Mouse (Mus musculus) neural tube, embryonic 11.5 days (tissue): ENCODE data around the gene Sh2d7. TPM values are rescaled to one million over a fixed set of nuclear protein-coding genes. Genes with fewer than 3 reads are reported as not detected.

Experiments
- ATAC-seq: fragments of 200-750 bp; cut with Nextera tagmentation; 2 replicates; pipeline ENCODE4 v1.8.0; 2017; ENCODE audit warnings: moderate number of reproducible peaks, mild to moderate bottlenecking, moderate TSS enrichment, moderate library complexity; ENCODE audit not compliant: insufficient read depth, low FRiP score, low TSS enrichment
- DNase-seq: peaks from one replicate; pipeline ENCODE4 v3.0.0-alpha.2; 2015; ENCODE audit warnings: low spot score
- H3K27ac ChIP-seq: fragments of 300-500 bp; sonication (generic); 2 replicates; pipeline ENCODE4 v1.5.1; 2014; ENCODE audit warnings: low read depth, mild to moderate bottlenecking, low read length
- H3K27me3 ChIP-seq: fragments of 300-500 bp; sonication (generic); 2 replicates; pipeline ENCODE4 v1.6.1; 2014; ENCODE audit warnings: mild to moderate bottlenecking, low read length, mixed read lengths; ENCODE audit not compliant: control insufficient read depth, insufficient read depth
- H3K36me3 ChIP-seq: fragments of 300-500 bp; sonication (generic); 2 replicates; pipeline ENCODE4 v1.6.1; 2014; ENCODE audit warnings: mild to moderate bottlenecking, low read length, moderate library complexity, mixed read lengths; ENCODE audit not compliant: control insufficient read depth, insufficient read depth
- H3K4me1 ChIP-seq: fragments of 300-500 bp; sonication (generic); 2 replicates; pipeline ENCODE4 v1.6.1; 2014; ENCODE audit warnings: low read length, mixed read lengths; ENCODE audit not compliant: control insufficient read depth, insufficient read depth
- H3K4me2 ChIP-seq: fragments of 300-500 bp; sonication (generic); 2 replicates; pipeline ENCODE4 v1.6.1; 2014; ENCODE audit warnings: low read depth, mild to moderate bottlenecking, moderate library complexity
- H3K4me3 ChIP-seq: fragments of 300-500 bp; sonication (generic); 2 replicates; pipeline ENCODE4 v1.5.1; 2014; ENCODE audit warnings: low read depth, low read length
- H3K9ac ChIP-seq: fragments of 300-500 bp; sonication (generic); 2 replicates; pipeline ENCODE4 v1.6.1; 2014; ENCODE audit warnings: mild to moderate bottlenecking, low read length
- H3K9me3 ChIP-seq: fragments of 300-500 bp; sonication (generic); 2 replicates; pipeline ENCODE4 v1.6.1; 2016; ENCODE audit warnings: low read length; ENCODE audit not compliant: control insufficient read depth
- WGBS: fragments of 180-500 bp; shearing (Covaris S2); extraction: QIAGEN DNeasy Blood & Tissue Kit; methylation state at CpG from one replicate; pipeline ENCODE4 v1.1.7; 2014; 5-methylcytosine and 5-hydroxymethylcytosine counted together
- polyA plus RNA-seq: library from polyadenylated mRNA; unstranded; fragments of >200 nt; fragmentation: Nextera tagmentation; extraction: Ambion mirVana; gene quantifications from 2 replicates; pipeline ENCODE4 v1.2.1, GENCODE M21; 2014

Sh2d7 gene
- not detected in 2 replicates for polyA plus RNA-seq

GRCm38 (mm10) chr9:54538684-54539083 is at the start of gene Sh2d7:
Gene Sh2d7, plus strand, starts transcription at chr9:54538984.
- Histone ChIP-seq H3K9ac (no peak within 1 kb of the TSS), H3K4me3 (no peak within 1 kb of the TSS), H3K4me2 (no peak within 1 kb of the TSS), H3K27me3 (no peaks in the 10 kb centered on the region), H3K27ac (no peak within 1 kb of the TSS), H3K36me3 (no peaks in the 10 kb centered on the region), H3K4me1 (no peaks in the 10 kb centered on the region), H3K9me3 (no peaks in the 10 kb centered on the region)
- DNase-seq (no peak), ATAC-seq (no peak)
- WGBS: 94% methylated on average over 14 of the region's 14 CpGs

GRCm38 (mm10) chr9:54489599-54489998 is 49.2 kb upstream of the Sh2d7 start:
- Histone ChIP-seq H3K9ac (no peak overlapping the region), H3K27me3 (no peaks in the 10 kb centered on the region), H3K36me3 (no peaks in the 10 kb centered on the region), H3K4me1 (no peaks in the 10 kb centered on the region), H3K4me2 (no peak overlapping the region), H3K9me3 (no peaks in the 10 kb centered on the region), H3K27ac (no peak overlapping the region), H3K4me3 (no peak overlapping the region)
- DNase-seq (no peak), ATAC-seq (no peak)
- WGBS: 84% methylated on average over 2 of the region's 2 CpGs

- no peaks in the 10 kb centered on the region for H3K27me3 ChIP-seq
- H3K4me2 ChIP-seq: no peak overlapping the region
- H3K4me3 ChIP-seq: no peak overlapping the region
- no peak for ATAC-seq
- no peak overlapping the region for H3K9ac ChIP-seq
- H3K27ac ChIP-seq: no peak overlapping the region
- WGBS: 86% methylated on average over 2 of the region's 2 CpGs
- no peaks in the 10 kb centered on the region for H3K36me3 ChIP-seq
- H3K4me1 ChIP-seq: no peaks in the 10 kb centered on the region
- no peaks in the 10 kb centered on the region for H3K9me3 ChIP-seq
- no peak for DNase-seq
Observed at GRCm38 (mm10) chr9:54490431-54490830, 48.4 kb upstream of the Sh2d7 start.

- no peak for DNase-seq
- ATAC-seq: no peak
- H3K9me3 ChIP-seq: no peaks in the 10 kb centered on the region
- H3K4me1 ChIP-seq: peaks cover 2% of the 10 kb centered on the region; the same call in 1 of the 2 replicates
- no peak overlapping the region for H3K27ac ChIP-seq
- H3K36me3 ChIP-seq: no peaks in the 10 kb centered on the region
- no peak overlapping the region for H3K4me3 ChIP-seq
- H3K27me3 ChIP-seq: peaks cover 5% of the 10 kb centered on the region
- H3K4me2 ChIP-seq: no peak overlapping the region
- WGBS: 88% methylated on average over 6 of the region's 6 CpGs
- H3K9ac ChIP-seq: no peak overlapping the region
Observed at GRCm38 (mm10) chr9:54499291-54499690, 39.5 kb upstream of the Sh2d7 start.

GRCm38 (mm10) chr9:54499791-54500190 is 39.0 kb upstream of the Sh2d7 start:
- Histone ChIP-seq H3K27me3 (peaks cover 5% of the 10 kb centered on the region), H3K4me2 (0 out of 2 replicates have a peak overlapping the region, but pooled peaks have one; percentile 7), H3K4me3 (no peak overlapping the region), H3K36me3 (no peaks in the 10 kb centered on the region), H3K4me1 (peaks cover 2% of the 10 kb centered on the region; the same call in 1 of the 2 replicates), H3K27ac (no peak overlapping the region), H3K9ac (no peak overlapping the region), H3K9me3 (no peaks in the 10 kb centered on the region)
- DNase-seq (no peak), ATAC-seq (no peak)
- 85% methylated on average over 3 of the region's 3 CpGs for WGBS

GRCm38 (mm10) chr9:54500832-54501452 is 37.8 kb upstream of the Sh2d7 start:
- no peaks in the 10 kb centered on the region for H3K36me3 ChIP-seq
- under 1% methylated on average over 35 of the region's 43 CpGs for WGBS
- ATAC-seq: peak; percentile 53
- peak overlapping the region; percentile 77 for H3K9ac ChIP-seq
- peak overlapping the region; percentile 81 for H3K4me3 ChIP-seq
- peak overlapping the region; percentile 94 for H3K4me2 ChIP-seq
- no peaks in the 10 kb centered on the region for H3K9me3 ChIP-seq
- H3K27ac ChIP-seq: peak overlapping the region; percentile 77
- peaks cover 2% of the 10 kb centered on the region; the same call in 1 of the 2 replicates for H3K4me1 ChIP-seq
- peaks cover 5% of the 10 kb centered on the region for H3K27me3 ChIP-seq
- DNase-seq: no peak

GRCm38 (mm10) chr9:54501453-54502110 is 37.2 kb upstream of the Sh2d7 start, which contains the start of gene Dmxl2:
Gene Dmxl2, minus strand, starts transcription at chr9:54501626.
- H3K27ac ChIP-seq: peak within 1 kb of the TSS; percentile 77
- H3K36me3 ChIP-seq: no peaks in the 10 kb centered on the region
- H3K27me3 ChIP-seq: peaks cover 5% of the 10 kb centered on the region
- peaks cover 2% of the 10 kb centered on the region; the same call in 1 of the 2 replicates for H3K4me1 ChIP-seq
- H3K9me3 ChIP-seq: no peaks in the 10 kb centered on the region
- ATAC-seq (peak; percentile 97), DNase-seq (peak; percentile 95)
- H3K9ac ChIP-seq: peak within 1 kb of the TSS; percentile 77
- peak within 1 kb of the TSS; percentile 81 for H3K4me3 ChIP-seq
- WGBS: 0% methylated on average over 52 of the region's 99 CpGs
- peak within 1 kb of the TSS; percentile 94 for H3K4me2 ChIP-seq

- Histone ChIP-seq H3K4me2 (peak overlapping the region; percentile 94), H3K27ac (0 out of 2 replicates have a peak overlapping the region, but pooled peaks have one; percentile 77), H3K9me3 (no peaks in the 10 kb centered on the region), H3K4me1 (peaks cover 2% of the 10 kb centered on the region; the same call in 1 of the 2 replicates), H3K9ac (peak overlapping the region; percentile 77; the same call in 1 of the 2 replicates), H3K27me3 (peaks cover 5% of the 10 kb centered on the region), H3K36me3 (no peaks in the 10 kb centered on the region), H3K4me3 (peak overlapping the region; percentile 81)
- DNase-seq (no peak), ATAC-seq (no peak; the same call in 1 of the 2 replicates)
- WGBS: 4% methylated on average over 13 of the region's 13 CpGs
Observed at GRCm38 (mm10) chr9:54502111-54502495, 36.7 kb upstream of the Sh2d7 start.
